Mouse (Mus musculus) regulatory T cell (primary cell): Measurements from ENCODE around the gene B3gnt2.

Experiments used
- in situ Hi-C: fragments of 300-600 bp; cut with MboI, MseI; formaldehyde crosslinking; loops from one replicate; pipeline ENCODE4 v1.15.1; 2025; ENCODE audit warnings: high pct_unique_total_duplicates

B3gnt2 gene

DNA sequence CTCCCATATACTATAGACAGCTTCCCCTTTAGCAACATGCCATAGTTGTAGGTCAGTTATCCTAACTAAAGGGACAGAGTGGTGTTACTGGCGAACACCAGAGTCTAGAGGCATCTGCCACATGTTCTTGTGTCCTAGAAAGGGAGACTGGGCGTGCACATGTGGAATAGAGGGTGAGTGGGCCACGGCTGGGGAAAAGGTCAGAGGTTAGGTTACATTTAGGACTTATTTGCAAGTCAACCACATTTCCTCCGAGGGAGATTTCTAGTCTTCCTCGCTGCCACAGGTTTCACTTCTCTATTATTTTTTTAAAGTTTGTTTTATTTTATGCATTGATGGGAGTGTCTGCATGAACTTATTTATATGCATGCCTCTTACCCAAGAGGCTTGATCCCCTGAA is 42.4 kb downstream of the B3gnt2 start:
- in situ Hi-C loops, result loop anchor here (10.0 kb wide), 1 partner anchor 534 kb away; no protein-coding TSS in a partner anchor

DNA sequence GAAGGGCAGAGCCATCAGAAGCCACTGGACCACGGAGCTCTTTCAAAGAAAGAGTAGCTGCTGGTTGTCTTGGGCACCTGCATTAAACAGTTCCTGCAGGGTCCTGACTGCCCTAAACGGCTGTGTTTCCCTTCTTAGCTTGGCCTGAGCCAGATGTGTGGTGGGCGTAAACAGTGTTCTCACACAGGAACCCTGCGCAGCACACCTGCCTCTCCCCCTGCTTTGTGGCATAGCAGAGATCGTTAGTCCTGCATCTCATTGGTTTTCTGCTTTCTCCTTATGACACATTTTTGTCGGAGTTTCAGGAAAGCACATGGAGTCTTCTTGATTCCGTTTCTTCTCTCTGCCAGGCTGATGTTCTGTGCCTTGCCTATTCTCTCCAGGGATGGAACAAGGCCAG is 44.9 kb downstream of the B3gnt2 start:
- in situ Hi-C loops, result loop anchor here (10.0 kb wide), 1 partner anchor 531 kb away; no protein-coding TSS in a partner anchor

DNA sequence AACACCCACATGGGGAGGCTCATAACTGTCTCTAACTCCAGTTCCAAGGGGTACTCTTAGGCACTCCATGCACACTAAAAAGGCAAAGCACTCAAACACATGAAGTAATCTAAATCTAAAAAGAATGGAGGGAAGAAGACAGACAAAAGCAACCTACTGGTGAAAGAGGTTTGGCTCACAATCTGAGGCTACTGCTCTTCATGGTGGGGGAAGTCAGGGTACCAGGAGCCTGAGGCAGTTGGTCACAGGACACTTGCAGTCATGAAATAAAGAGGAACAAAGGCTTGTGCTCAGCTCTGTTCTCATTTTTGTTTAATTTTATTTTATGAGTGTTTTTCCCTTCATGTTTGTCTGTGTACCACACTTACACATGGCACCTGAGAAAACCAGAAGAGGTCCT is 45.6 kb downstream of the B3gnt2 start:
- in situ Hi-C loops, result loop anchor here (10.0 kb wide), 1 partner anchor 530 kb away; no protein-coding TSS in a partner anchor

DNA sequence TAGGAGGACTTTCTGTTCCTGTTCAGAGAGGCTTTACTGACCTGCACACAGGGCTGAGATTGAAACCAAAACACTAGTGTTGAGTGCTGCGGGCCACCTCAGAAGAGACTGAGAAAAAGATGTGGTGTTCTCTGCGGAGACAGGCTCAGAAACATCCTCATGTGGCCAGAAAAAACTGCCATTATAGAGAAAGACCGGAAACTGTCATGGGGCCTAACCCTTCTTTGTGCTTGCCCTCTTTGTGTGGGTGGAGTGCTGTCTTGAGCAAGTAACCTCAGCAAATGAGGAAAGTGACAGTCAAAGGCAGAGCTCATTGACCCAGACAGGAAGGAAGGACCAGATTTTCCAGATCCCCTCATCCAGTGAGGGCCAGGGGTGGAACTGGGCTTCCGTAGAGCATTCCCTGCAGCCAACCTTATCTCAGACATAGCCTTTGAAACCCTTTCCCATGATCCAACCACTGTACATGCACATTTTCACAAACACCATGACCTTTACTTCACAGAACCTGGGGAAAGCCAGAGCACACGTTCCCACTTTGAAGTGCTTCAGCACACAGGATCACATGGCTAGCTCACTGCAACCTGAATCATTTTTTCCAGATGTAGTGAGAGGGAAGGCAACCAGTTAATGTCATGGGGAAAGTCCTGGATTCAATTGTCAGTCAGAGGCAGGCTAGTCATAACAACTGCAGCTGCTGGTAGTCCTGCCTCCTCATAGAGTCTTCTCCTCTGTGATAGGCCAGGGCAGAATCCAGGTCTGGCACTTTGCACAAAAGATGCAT is 46.6 kb downstream of the B3gnt2 start:
- in situ Hi-C loops, result loop anchor here (10.0 kb wide), 1 partner anchor 529 kb away; no protein-coding TSS in a partner anchor

DNA sequence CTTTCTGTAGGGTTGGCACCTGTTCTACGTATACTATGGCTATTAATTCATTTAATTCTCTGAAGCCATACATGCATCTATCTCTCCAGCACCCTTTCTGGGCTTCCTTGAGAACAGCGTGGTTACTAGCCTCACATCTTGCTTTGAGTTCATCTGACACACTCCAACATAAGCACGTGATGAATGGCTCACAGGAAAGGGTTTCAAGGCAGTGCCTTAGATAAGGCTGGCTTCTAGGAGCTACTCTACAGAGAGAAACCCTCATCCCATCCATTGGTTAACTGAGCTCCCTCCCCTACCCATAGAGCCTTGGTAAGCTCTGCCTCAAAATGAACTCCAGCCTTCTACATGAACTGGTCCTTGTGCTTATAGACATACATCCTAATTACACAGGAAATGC is 47.3 kb downstream of the B3gnt2 start:
- in situ Hi-C loops, result loop anchor here (10.0 kb wide), 1 partner anchor 529 kb away; no protein-coding TSS in a partner anchor

DNA sequence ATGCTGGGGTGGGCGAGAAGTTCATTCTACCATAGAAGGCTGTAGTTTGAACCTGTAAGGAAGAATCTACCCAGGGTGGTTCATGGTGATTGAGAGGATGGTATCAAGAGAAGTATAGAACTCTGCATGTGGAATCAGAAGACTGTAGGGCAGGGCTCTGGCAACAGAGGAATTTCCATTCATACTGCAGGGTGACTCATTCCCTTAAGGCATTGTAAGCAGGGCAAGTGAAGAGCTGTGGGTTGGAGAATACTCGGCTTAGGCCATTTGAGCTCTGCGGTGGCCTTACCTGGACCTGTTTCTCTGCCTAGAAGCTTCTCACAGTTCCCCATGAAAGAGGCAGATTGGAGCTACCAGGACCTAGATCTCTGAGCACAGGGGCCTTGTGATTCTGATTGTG is 49.3 kb downstream of the B3gnt2 start:
- in situ Hi-C loops, result loop anchor here (10.0 kb wide), 1 partner anchor 527 kb away; no protein-coding TSS in a partner anchor

DNA sequence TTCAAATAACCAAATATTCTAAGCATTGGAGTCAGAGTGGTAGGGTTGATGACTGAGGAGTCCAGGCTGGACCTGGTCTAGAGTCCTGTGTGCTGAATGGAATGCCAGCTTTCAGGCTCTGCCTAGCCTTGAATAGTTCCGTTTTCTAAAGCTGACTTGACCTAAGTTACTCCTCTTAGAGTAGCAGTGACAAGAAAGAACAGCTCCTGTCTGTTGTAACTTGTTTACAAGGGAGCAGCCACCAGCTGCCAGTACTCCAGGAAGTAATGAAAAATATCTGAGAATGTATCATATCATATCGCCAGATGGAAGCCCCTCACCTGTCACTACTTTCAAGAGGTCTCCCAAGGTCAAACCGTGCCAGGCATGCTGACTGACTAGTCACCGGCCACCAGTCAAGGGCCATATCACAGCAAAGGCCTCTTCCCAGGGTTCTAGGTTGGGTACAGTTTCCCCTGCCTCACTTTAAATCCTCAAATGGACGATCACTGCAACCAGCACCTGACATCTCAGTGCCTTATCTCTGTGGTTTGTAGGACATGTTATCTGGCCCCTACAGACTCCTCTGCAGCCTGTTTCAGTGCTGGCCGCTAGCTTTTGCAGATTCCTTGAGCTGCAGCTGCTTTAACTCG is 51.2 kb downstream of the B3gnt2 start:
- in situ Hi-C loops, result loop anchor here (10.0 kb wide), 1 partner anchor 525 kb away; no protein-coding TSS in a partner anchor

DNA sequence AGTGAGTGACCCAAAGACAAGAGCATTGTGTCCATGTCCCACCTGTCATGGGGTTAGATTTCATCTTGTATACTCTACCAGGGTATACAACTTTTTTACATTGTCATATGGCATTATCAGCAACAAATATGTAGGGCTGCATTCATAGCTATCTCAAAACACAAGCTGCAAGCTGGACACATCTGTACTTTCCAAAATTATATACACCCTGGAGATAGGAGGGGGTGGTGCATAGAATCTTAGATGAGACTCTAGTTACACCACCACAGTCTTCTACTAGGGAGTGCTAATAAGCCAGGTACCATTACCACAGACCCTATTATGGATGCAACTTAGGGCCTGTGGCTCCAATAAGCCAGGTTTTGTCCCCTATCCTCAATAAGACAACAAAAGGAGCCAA is 52.7 kb downstream of the B3gnt2 start:
- in situ Hi-C loops, result no loop called here

DNA sequence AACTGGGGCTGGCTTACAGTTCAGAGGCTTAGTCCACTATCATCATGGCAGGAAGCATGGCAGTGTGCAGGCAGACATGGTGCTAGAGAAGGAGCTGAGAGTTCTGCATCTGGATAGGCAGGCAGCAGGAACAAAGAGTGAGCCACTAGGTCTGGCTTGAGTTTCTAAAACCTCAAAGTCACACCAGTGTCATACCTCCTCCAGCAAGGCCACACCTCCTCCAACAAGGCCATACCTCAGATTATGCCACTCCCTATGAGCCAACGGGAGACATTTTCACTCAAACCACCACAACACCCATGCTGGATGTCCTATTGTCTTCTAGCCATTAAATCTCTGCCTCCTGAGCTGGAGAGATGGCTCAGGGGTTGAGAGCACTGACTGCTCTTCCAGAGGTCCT is 55.6 kb downstream of the B3gnt2 start:
- in situ Hi-C loops, result no loop called here

DNA sequence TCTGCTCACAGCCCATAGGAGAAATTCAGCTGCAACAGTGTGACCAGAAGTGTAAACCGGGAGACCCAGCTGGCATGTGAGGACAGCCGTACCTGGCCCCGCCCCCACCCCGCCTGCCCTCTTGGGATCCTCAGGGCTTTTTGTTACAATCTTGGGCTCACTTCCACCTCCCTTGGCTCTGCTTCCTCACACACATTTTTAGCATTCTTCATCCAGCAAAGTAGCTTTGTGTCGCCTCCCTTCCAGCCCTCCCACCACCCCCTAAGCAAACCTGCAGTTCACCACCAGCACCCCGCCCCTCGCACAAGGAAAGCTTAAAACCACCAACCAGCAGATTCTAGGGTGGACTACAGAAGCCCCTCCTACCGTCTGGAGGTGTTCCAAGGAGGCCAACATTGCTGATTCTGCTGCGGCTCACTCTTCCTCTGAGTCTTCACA is 60.8 kb downstream of the B3gnt2 start:
- in situ Hi-C loops, result no loop called here

DNA sequence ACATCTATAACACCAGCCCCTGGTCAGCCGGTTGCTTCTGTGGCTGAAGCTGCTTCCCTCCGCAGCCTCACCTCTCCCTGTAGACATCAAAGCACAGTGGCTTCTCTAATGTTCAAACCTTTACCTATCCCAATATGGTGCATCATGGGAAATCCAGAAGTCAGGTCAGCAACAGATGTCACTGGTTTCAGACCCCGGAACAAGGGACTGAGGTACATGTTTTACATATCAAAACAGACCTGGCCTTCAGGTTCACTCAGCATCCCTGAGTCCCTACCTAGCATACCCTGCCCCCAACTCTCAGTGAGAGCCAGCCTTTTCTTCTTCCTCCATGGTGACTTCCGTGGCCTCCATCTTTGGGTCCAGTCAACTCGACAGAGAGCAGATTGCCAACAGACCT is 61.8 kb downstream of the B3gnt2 start:
- in situ Hi-C loops, result no loop called here

DNA sequence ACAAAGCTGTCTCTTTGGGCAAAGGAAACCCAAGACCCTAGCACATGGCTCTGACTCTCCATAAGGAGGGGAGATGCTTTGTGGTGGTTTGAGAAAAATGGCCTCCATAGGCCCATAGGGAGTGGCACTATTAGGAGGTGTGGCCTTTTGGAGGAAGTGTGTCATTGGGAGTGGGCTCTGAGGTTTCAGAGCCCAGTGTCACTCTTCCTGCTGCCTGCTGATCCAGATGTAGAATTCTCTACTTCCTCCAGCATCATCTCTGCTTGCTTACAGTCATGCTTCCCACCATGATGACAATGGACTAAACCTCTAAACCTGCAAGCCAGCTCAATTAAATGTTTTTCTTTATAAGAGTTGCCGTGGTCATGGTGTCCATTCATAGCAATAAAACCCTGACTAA is 66.0 kb downstream of the B3gnt2 start:
- in situ Hi-C loops, result no loop called here

DNA sequence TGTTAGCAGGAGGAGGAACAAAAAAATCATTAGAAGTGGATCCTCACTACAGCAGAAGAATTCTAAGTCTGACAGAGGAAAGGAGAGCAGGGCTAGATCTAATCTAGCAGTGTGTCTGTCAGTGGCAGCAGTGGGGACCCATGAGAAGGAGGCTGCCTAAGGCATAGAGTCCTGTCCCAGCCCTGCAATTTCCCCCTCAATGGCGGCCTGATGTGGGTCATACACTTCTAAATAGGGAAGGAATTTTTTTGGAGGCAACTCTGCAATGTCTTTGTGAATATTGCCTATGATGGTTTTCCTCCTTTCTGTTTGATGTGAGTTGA is 66.9 kb downstream of the B3gnt2 start:
- in situ Hi-C loops, result no loop called here

DNA sequence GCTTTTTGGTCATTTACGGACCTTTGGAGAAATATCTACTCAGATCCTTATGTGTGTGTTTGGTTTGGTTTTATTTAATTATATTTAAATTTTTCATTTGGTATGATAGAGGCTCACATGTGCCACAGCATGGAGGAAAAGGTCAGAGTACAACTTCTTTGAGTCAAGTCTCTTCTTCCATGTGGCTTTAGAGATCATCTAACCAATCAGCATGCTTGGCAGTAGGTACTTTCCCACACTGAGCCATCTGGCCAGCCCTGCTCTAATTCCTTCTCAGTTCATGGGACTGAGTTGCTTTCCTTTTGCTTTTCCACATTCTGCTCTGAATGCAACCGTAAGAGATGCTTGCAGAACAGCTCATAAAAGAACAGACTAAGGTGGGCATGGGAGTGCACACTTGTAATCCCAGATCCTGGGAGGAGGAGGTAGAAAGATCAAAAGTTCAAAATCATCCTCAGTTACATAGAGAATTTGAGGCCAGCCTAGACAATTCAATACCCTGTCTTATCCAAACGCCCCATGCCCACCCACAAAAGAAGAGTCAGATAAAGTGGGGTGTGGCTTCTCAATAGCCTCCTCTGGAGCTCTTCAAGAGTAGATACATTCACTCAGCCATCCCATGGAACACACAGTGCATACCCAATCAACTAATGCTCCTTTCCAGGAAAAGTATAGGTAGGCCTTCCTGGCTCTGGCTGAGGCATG is 67.4 kb downstream of the B3gnt2 start:
- in situ Hi-C loops, result no loop called here

DNA sequence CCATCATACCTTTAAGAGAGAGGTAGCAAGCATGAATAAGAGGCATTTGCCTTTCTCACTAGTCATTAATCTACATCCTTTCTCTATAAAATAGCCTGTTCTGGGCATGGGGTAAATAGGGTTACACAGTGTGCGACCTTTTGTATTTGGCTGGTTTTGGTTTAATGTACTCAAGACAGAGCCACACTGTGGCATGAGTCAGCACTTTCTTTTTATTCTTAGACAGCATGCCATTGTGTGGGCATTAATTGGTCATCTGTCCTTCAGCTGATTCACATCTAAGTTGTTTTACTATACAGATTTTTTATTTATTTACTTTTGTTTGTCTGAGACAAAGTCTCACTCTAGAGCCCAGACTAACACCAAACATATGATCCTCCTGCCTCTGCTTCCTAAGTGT is 68.6 kb downstream of the B3gnt2 start:
- in situ Hi-C loops, result no loop called here

DNA sequence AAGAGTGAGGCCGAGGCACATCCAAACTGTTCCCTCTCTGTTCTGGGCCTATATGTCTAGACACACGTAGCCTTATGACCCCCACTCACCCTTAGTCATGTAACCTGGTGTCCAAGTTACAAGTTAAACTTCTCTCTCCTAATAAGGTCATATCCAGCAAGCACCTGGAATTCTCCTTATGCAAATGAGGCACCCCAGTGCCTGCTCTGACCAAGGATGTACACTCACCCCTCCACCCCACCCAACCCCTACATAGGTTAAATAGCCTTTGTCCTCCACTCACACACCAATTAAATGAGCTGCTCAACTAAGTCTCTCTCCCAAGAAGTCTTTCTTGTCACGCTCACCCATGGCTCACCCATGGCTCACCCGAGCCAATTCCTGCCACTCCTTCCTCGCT is 69.0 kb downstream of the B3gnt2 start:
- in situ Hi-C loops, result no loop called here

DNA sequence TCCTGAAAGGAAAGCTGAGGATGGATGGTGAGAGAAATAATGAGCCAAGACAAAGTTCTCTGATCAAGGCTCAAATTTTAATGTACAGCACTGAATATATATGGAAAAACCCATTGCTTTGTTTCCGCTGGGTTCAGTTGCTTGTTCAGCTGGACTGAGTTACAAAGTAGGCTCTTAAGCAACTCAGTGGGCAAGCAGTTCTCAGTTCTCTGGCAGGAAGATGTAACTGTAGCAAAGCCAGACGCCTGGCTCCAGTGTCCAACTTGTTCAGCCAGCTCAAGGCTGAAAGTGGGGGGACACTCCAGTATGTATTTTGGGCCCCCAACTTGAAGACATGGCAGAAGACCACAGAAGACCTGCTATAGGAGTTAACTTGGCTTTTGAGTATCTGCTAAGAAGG is 72.9 kb downstream of the B3gnt2 start:
- in situ Hi-C loops, result no loop called here

DNA sequence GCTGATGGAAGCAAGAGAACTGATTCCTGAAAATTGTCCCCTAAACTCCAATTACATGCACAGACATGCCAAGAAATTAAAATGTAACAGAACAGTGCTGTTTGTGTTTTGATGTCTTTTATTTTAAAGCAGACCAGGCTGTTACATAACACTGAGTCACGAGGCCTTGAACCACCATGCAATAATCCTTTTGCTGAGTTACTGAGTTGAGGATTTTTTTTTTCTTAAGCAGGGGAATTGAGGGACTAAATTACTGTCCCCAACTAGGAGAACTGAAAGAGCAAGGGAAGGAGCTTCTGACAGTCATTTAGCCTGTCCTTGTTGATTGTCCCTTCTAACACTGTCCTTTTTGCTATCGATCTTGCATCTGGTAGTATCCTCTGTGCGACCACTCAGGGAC is 76.3 kb downstream of the B3gnt2 start:
- in situ Hi-C loops, result no loop called here

DNA sequence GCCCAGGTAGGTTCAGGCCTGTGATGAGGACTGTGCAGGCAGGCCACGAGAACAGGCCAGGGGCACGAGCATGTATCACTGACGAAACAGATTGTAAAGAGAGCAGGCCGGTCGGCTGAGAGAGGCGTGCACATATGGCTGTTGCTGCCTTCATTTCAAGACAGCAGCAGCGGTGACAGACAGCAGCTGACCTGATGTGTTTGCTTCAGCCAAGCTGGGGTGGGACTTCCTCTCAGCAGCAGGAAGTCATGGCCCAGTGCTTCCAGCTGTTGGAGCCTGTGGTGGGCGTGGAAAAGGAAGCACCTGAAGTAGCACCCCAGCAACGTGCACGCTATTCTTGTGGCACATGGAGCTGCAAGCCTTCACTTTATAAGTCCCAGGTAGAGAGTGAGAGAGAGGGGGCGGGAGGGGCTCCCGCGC is 78.0 kb downstream of the B3gnt2 start:
- in situ Hi-C loops, result no loop called here

DNA sequence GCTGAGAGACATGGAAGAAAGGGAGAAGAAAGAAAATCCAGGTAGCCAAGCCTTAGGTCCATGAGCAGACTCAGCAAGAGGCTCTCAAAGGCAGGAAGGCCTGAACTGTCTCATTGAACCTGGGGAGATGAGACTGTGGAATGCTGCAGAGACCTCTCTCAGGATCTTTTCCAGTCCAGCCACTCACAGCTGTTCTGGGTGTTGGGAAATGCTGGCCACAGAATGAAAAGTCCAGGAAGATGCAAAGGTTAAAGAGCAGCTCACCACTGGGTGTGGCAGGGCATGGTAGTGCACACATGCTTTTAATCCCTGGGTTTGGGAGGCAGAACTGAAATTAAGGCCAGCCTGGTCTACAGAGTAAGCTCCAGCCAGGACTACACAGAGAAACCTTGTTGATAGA is 79.6 kb downstream of the B3gnt2 start:
- in situ Hi-C loops, result no loop called here

DNA sequence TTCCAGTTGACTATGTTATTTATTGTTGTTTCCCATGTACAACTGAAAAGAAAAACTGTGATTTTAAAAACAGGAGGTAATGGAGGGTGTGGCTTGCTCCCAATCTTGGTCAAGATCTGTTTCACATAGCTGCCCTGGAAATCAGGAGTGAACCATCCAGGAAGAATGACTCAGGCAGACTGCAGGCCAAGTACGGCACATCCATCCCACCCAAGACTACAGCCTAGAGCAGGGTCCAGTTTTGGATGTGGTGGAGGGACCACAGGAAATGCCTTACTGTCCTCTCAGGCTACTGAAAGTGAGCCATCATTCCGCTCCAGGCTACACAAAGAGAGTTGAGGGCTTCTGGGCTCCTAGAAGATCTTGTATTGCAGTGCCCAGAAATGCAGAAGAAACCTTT is 80.0 kb downstream of the B3gnt2 start:
- in situ Hi-C loops, result no loop called here

DNA sequence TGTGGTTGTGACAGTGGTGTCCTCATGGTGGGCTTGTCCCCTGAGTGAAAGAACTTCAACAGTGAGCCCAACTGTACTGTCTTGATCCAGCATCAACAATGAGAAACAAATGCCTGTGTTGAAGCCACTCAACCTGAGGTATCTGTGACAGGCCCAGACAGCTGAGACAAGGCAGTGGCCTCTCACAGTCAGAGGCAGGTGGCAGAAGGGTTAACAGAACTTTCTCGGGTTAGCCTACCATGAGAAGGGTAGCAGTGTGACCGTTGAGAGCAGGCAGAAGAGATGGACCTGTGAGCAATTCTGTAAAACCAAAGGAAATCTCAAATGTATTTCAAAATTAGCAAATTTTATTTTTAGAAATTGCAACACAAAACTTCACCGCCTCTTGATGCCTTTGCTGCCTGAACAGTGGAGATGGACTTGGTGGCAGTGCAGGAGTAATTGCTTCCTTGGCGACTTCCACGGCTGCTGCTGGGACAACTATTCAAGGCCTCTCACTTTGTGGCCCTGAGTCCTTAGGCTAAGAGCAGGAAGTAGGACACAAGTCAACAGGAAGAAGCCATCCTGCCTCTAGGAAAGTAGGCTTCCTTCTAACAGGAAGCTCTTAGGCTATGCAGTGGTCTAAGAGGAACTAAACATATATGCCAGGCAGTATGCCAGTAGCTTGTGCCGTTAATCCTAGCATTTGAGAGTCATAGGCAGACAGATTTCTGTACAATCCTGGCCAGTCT is 80.8 kb downstream of the B3gnt2 start:
- in situ Hi-C loops, result loop anchor here (10.0 kb wide), 1 partner anchor 275 kb away; no protein-coding TSS in a partner anchor
